Mouse (Mus musculus): ENCODE data around the gene Mindy4. TPM values are rescaled to one million over a fixed set of nuclear protein-coding genes. Genes with fewer than 3 reads are reported as not detected.

Mindy4 gene
- total RNA-seq, 2 experiments from 2014 or later: 11.9 to 13.0 TPM

DNA sequence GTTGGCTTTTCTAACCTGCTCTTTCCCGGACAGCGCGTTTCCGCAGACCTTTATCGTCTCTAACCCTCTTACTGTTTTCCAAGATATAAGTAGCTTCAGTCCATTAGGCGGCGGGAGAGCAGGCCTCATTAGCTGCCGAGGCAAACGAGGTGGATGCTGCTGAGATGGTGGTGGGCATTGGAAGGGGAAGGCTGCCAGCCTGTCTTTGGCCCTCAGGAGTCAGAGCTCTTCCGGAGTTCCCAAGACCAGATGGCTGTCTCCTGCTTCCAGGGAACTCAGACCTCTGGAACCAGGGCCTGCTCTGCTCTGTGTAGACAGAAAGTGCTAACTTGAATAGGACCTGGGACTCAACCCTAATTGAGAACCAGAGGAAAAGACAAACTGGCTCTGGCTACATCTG is 140.3 kb downstream of the Mindy4 start:
- DNase-seq: no peak

GRCm38 (mm10) chr6:55344291-55345016 is 141.3 kb downstream of the Mindy4 start:
- no peak for DNase-seq

- DNase-seq: no peak
These were observed 142.1 kb downstream of the Mindy4 start for GRCm38 (mm10) chr6:55345264-55345663.

DNA sequence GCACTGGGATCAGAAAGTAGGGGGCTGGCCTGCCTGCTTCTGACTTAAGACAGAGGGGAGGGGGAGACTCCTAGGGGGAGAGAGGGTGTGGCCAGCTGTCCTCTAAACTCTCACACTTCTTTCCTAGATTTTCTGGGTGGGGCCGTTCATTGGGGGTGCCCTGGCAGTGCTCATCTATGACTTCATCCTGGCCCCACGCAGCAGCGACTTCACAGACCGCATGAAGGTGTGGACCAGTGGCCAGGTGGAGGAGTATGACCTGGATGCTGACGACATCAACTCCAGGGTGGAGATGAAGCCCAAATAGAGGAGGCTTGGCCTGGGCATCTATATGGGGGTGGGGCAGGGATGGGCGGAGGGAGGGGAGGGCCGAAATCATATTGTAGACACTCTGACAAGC is 143.3 kb downstream of the Mindy4 start:
- DNase-seq: no peak

DNA sequence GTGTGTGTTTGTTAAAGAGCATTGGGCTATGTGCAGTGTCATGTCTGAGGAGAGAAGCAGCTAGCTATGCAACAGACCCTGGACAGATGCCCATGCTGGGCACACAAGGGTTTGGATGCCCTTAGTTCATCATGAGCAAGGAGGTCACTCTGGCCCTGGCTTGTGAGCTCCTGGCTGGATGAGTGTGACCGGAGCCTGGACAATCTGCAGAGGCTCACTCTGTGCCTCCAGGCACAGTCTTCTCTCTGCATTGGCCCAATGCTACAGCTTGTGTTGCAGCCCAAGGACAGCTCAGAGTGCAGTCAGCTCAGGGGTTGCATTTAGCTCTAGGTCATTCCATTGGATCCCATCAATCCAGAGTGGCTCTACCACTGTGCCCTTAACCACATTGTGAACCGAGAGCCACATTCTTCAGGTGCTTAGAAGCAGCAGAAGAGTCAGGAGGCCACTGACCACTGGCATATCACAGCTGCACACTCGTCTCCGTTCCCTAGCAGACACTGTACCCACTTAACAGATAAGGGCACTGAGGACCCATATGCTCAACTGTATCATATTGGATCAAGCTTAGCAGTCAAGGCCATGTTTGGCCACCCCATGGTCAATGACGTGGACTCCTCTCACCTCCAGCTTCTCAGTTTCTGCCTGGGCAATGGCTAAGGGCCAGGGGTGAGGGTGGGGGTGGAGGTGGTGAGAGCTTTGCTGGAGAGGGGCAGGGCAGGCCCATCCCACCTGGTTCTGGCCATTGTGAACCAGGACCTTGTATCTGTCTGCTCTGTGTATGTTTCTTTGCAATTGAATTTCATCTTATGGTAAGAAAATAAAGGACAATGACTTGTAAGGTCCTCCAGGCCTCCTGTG is 144.8 kb downstream of the Mindy4 start:
- no peak for DNase-seq

DNA sequence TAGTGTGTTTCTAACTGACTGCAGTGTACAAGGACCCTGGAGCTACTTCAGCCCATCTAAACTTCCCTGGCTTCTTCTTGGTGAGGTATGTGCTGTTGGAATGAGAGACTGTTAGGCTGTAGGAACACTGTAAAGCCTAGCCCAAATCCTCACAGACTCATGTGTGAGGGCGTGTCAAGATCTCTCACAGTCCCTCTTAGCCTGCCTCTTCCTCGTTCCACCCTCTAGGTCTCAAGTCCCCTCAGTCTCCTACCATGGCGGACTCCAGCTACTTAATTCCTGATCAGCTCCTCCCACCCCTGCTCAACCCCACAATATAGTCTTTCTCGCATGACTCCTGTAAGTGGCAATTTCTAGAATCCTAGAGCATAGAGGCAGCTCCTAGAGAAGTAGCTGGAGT is 146.0 kb downstream of the Mindy4 start:
- no peak for DNase-seq

- DNase-seq: no peak
These were observed 147.3 kb downstream of the Mindy4 start for GRCm38 (mm10) chr6:55350383-55350952.

- no peak for DNase-seq
These were observed 148.5 kb downstream of the Mindy4 start for GRCm38 (mm10) chr6:55351712-55352111.

DNA sequence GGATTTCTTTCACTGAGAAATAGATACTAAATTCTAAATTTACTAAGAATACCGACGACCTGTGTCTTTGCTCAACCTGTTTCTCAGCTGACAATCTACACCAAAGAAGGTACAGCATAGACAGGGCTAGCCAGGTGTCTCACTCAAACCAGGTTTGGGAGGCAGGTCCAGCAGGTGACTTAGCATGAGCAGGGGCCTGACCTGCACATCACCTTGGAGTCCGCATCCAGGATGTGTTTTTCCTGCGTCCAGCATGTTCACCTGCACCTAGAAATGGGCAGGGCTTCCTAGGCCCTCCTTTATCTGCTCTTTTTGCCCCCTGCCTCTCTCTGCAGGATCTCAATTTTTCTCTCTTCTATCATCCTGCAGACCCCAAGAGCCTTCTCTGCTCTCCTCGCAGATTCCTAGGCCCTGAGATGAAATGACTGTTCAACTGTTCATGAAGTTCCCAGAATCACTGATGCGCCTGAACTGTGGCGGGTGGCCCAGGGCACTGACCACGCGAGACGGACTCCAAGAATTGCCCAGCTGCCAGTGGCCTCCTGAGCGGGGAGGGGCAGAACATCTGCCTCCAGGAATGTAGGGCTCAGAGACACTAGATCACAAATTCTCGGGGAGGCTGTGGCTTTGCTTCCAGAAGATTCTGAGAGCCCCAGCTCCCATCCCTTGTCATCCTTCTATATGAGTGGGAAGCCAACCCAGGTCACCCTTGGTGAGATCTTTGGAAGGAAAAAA is 150.7 kb downstream of the Mindy4 start:
- no peak for DNase-seq

GRCm38 (mm10) chr6:55354456-55355117 is 151.4 kb downstream of the Mindy4 start:
- no peak for DNase-seq

DNA sequence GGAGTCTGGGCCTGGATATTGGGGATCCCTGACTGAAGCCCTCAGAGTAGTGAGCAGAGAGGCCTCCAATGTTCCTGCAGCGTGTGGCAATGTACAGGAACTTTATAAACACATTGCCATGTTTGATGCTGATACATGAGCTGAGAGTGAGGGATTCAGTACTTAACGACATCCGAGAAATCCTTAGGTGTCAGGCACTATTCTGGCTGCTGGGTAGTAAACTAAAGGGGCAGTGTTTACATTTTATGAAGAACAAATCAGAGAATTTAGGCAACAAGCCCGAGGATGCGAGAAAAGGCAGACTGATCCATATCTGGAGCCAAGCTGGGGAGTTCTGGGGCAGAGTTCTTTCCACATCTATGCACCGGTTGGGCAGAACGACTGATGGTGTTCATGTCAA is 152.4 kb downstream of the Mindy4 start:
- DNase-seq: no peak

GRCm38 (mm10) chr6:55356017-55356703 is 153.0 kb downstream of the Mindy4 start:
- DNase-seq: no peak

GRCm38 (mm10) chr6:55356976-55357635 is 153.9 kb downstream of the Mindy4 start:
- no peak for DNase-seq

GRCm38 (mm10) chr6:55357636-55358031 is 154.5 kb downstream of the Mindy4 start:
- DNase-seq: no peak

GRCm38 (mm10) chr6:55358731-55359143 is 155.6 kb downstream of the Mindy4 start:
- DNase-seq: no peak

GRCm38 (mm10) chr6:55362663-55363062 is 159.5 kb downstream of the Mindy4 start:
- no peak for DNase-seq

DNA sequence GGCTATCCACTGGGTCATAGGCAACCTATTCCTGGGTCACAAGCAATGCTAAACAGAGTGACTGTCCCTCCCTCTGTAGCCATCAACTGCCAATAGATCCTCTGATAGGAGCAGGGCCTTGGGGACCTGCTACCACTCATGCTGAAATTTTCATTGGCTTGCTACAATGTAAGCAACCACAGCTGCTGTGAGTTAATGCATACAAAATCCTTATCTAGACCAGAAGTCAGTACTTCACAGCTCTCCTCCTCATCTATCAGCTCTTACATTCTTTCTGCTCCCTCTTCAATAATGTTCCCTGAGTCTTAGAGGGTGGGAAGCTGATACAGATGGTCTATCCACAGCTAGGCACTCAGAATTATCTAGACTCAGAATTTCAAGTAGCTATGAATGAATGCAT is 163.9 kb downstream of the Mindy4 start:
- DNase-seq: no peak

Data from layer of hippocampus, postnatal 36 days (tissue).